Mouse (Mus musculus) lung, postnatal 25 days (tissue): Measurements from ENCODE around the gene Vezf1.

Experiments used
- DNase-seq: peaks from one replicate; pipeline ENCODE4 v3.0.0; 2022; ENCODE audit warnings: low spot score

Vezf1 gene

GRCm38 (mm10) chr11:88125483-88125882, 57.4 kb downstream of the Vezf1 start:
- DNase-seq, result no peak

DNA sequence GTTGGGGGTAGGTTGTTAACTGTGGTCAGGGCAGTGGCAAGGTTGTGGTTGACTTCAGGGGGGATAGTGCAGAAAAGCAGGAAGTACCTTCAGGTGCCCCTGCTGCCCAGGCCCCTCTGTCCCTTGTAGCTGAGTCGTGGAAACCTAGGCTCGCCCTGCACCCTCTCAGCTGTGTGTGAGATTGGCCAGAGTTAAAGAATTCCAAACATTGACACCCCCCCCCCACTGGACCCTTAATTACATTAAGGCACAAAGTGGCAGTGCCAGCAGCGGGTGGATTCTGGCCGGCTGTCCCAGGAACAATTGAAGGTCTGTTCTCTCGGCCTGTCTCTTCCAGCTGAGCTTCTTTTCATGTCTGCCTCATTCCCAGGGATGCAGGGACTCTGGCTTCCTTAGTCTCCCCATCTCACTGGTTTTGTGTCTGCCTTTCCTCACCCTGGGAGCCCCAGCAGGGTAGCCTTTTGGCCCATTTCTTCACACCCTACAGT, 58.3 kb downstream of the Vezf1 start:
- no peak for DNase-seq

DNA sequence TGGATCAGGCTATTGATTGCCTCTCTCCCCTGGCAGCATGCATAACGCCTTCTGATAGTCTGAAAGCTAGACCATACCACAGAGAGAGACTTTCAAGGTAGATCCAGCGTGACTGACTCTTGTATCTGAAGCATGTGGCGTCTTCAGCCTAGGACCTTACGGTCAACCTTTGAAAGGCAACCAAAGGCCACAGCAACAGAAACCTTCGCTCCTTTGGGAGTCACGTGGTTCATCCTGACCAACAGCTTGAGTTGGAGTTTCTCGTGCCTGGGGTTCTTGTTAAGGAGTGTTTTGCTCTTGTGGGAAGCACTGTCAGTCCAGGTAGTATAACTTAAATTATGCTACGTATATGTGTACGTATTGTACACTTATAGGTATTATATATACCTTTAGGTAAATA, 60.4 kb downstream of the Vezf1 start:
- DNase-seq, result no peak

DNA sequence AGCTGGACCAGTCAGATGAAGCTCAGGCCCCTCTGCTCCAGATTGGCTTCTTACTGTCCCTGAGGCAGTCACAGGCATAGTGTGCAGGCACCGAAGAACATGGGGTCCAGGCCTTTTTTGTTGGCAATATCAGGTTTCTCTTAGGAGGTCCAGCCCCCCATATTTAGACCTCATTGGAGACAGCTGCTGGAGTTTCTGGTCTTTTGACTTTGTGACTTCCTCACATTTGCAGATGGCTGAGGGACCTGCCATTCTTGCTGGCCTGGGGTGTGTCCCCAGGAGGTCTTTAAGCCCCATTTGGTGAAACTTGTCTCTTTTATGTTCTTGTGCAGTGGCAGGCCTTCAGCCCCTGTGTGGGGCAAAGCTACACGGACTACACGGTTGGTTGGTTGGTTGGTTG, 61.2 kb downstream of the Vezf1 start:
- no peak for DNase-seq

GRCm38 (mm10) chr11:88129935-88130334, 61.9 kb downstream of the Vezf1 start:
- DNase-seq, result no peak

GRCm38 (mm10) chr11:88131847-88132246, 63.8 kb downstream of the Vezf1 start:
- peak; percentile 86 for DNase-seq
